Mouse (Mus musculus) liver, embryonic 11.5 days (tissue): ENCODE measurements around the gene Lin37. TPM values are rescaled to one million over a fixed set of nuclear protein-coding genes. Genes with fewer than 3 reads are reported as not detected.
A peak's percentile ranks its signal among the peaks of the same experiment; 100 is the strongest.

ENCODE experiments used
- ATAC-seq: fragments of 200-750 bp; cut with Nextera tagmentation; replicated peaks from 2 replicates; pipeline ENCODE4 v1.8.0; 2017; ENCODE audit warnings: moderate number of reproducible peaks, mild to moderate bottlenecking, moderate TSS enrichment, moderate library complexity; ENCODE audit not compliant: low FRiP score
- DNase-seq: peaks from one replicate; pipeline ENCODE4 v3.0.0-alpha.2; 2017; ENCODE audit warnings: low spot score
- H3K27ac ChIP-seq: fragments of 300-500 bp; sonication (generic); 2 replicates; pipeline ENCODE4 v1.5.1; 2014; ENCODE audit warnings: mild to moderate bottlenecking, low read depth, low read length, control low read depth
- H3K27me3 ChIP-seq: fragments of 300-500 bp; sonication (generic); replicated peaks from 2 replicates; pipeline ENCODE4 v1.6.1; 2014; ENCODE audit warnings: low read length, mixed read lengths; ENCODE audit not compliant: control insufficient read depth, insufficient read depth
- H3K36me3 ChIP-seq: fragments of 300-500 bp; sonication (generic); 2 replicates; pipeline ENCODE4 v1.6.1; 2014; ENCODE audit warnings: mild to moderate bottlenecking, low read length, moderate library complexity, mixed read lengths; ENCODE audit not compliant: control insufficient read depth, insufficient read depth
- H3K4me1 ChIP-seq: fragments of 300-500 bp; sonication (generic); replicated peaks from 2 replicates; pipeline ENCODE4 v1.6.1; 2014; ENCODE audit warnings: low read length, mixed read lengths; ENCODE audit not compliant: control insufficient read depth, insufficient read depth
- H3K4me2 ChIP-seq: fragments of 300-500 bp; sonication (generic); 2 replicates; pipeline ENCODE4 v1.6.1; 2014; ENCODE audit warnings: mild to moderate bottlenecking, control low read depth, moderate library complexity
- H3K4me3 ChIP-seq: fragments of 300-500 bp; sonication (generic); 2 replicates; pipeline ENCODE4 v1.5.1; 2014; ENCODE audit warnings: low read depth, low read length, control low read depth
- H3K9ac ChIP-seq: fragments of 300-500 bp; sonication (generic); 2 replicates; pipeline ENCODE4 v1.6.1; 2014; ENCODE audit warnings: low read depth, low read length, control low read depth
- H3K9me3 ChIP-seq: fragments of 300-500 bp; sonication (generic); 2 replicates; pipeline ENCODE4 v1.6.1; 2016; ENCODE audit warnings: low read length, inconsistent platforms, mixed read lengths; ENCODE audit not compliant: control insufficient read depth
- WGBS: fragments of 180-500 bp; shearing (Covaris S2); extraction: QIAGEN DNeasy Blood & Tissue Kit; methylation state at CpG from one replicate; pipeline ENCODE4 v1.1.7; 2014; 5-methylcytosine and 5-hydroxymethylcytosine counted together
- polyA plus RNA-seq: library from polyadenylated mRNA; unstranded; fragments of >200 nt; fragmentation: Nextera tagmentation; extraction: Ambion mirVana; gene quantifications from 2 replicates; pipeline ENCODE4 v1.2.1, GENCODE M21; 2014

The Lin37 gene
- polyA plus RNA-seq, 1 experiment from 2014 or later: 41.0 TPM

DNA sequence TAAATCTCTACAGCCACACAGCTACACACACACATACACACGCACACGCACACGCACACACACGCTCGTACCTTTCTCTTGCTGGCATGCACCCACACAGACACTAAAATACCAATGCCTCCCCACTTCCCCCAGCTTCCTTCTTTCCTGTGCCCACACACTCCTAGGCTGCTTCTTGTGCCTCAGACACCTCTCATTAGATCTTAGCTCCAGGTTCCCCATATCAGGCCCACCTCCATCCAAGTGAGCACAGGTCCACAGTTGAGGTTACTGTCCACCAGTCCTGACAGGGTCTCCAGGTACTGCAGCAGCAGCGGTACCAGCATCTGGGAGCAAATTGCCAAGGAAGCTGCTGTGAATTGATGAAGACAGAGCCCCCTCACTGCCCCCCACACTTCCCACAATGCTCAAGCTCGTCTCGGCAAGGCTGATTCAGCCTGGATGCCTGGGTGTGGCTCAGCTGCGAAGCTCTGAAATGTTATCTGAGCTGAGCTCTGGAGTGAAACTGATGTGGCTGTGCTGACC lies 28.3 kb downstream of the Lin37 start:
- H3K27me3 ChIP-seq: no peaks in the 10 kb centered on the region
- peaks cover 14% of the 10 kb centered on the region for H3K4me1 ChIP-seq
- peaks cover 14% of the 10 kb centered on the region for H3K36me3 ChIP-seq
- 0 out of 2 replicates have a peak overlapping the region, but pooled peaks have one; percentile 9 for H3K9ac ChIP-seq
- H3K4me3 ChIP-seq: no peak overlapping the region
- 76% methylated on average over 9 of the region's 9 CpGs for WGBS
- no peaks in the 10 kb centered on the region for H3K9me3 ChIP-seq
- no peak overlapping the region for H3K4me2 ChIP-seq
- H3K27ac ChIP-seq: no peak overlapping the region
- DNase-seq: no peak
- ATAC-seq: no peak

- ATAC-seq (no peak), DNase-seq (no peak)
- Histone ChIP-seq H3K4me3 (no peak overlapping the region), H3K4me1 (peaks cover 3% of the 10 kb centered on the region; the same call in 1 of the 2 replicates), H3K9ac (no peak overlapping the region), H3K27ac (no peak overlapping the region), H3K36me3 (peaks cover 17% of the 10 kb centered on the region), H3K9me3 (no peaks in the 10 kb centered on the region), H3K27me3 (no peaks in the 10 kb centered on the region), H3K4me2 (no peak overlapping the region)
- 75% methylated on average over 14 of the region's 14 CpGs for WGBS
These were observed 32.7 kb downstream of the Lin37 start for GRCm38 (mm10) chr7:30526981-30527380.

DNA sequence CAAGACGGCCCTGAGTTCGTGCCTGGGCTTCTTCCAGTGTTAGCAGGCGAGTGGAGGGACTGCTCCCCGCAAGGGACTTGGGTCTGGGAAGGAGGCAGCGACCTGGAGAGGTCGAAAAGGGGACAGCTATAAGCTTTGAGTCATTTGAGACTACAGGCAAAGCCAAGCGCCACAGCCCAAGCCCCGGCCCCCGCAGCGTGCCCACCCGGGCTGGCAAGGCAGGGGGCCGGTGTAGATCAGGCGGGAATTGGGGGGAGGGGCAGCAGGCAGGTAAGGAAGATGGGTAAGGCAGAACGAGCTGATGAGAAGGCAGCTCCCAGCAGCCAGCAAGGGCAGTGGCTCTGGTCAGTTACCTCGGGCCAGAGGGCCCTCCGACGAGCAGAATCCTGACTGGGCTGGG lies 33.2 kb downstream of the Lin37 start:
- Histone ChIP-seq H3K27ac (no peak overlapping the region), H3K4me2 (no peak overlapping the region; the same call in 1 of the 2 replicates), H3K9me3 (no peaks in the 10 kb centered on the region), H3K27me3 (no peaks in the 10 kb centered on the region), H3K9ac (no peak overlapping the region), H3K36me3 (peaks cover 17% of the 10 kb centered on the region), H3K4me1 (peaks cover 3% of the 10 kb centered on the region; the same call in 1 of the 2 replicates), H3K4me3 (no peak overlapping the region)
- 42% methylated on average over 17 of the region's 17 CpGs for WGBS
- ATAC-seq (no peak), DNase-seq (no peak)

DNA sequence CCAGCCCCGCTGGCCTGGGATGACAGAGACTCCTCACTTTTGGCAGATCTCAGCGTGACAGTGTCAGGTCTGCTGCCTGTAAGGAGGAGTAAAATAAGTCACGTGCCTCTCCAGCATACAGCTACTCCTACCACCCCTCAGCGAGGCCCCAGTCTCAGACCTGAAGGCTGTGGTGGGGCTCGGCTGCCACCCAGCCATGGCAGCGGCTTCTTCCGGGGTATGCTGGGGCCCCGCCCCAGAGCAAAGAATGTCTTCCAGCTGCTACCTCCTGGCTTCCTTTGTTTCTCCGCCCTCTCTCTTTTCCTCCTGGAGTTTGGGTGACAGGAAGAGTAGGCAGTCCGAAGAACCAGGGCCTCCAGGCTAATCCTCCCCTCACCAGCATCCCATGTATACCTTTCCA lies 33.7 kb downstream of the Lin37 start:
- Histone ChIP-seq H3K4me3 (no peak overlapping the region), H3K27ac (no peak overlapping the region)

GRCm38 (mm10) chr7:30524487-30524886 lies 35.2 kb downstream of the Lin37 start:
- no peaks in the 10 kb centered on the region for H3K27me3 ChIP-seq
- H3K27ac ChIP-seq: no peak overlapping the region
- no peak overlapping the region for H3K9ac ChIP-seq
- ATAC-seq (no peak), DNase-seq (no peak)
- no peak overlapping the region for H3K4me2 ChIP-seq
- no peaks in the 10 kb centered on the region for H3K9me3 ChIP-seq
- no peak overlapping the region for H3K4me3 ChIP-seq
- H3K4me1 ChIP-seq: peaks cover 3% of the 10 kb centered on the region; the same call in 1 of the 2 replicates
- 80% methylated on average over 6 of the region's 6 CpGs for WGBS
- H3K36me3 ChIP-seq: peaks cover 9% of the 10 kb centered on the region

More for the DNA sequence above, 33.7 kb downstream of the Lin37 start:
- Histone ChIP-seq H3K4me2 (no peak overlapping the region; the same call in 1 of the 2 replicates), H3K36me3 (peaks cover 17% of the 10 kb centered on the region), H3K9me3 (no peaks in the 10 kb centered on the region), H3K27me3 (no peaks in the 10 kb centered on the region), H3K4me1 (peaks cover 3% of the 10 kb centered on the region; the same call in 1 of the 2 replicates), H3K9ac (no peak overlapping the region)
- ATAC-seq (no peak), DNase-seq (no peak)
- 50% methylated on average over 10 of the region's 10 CpGs for WGBS

- H3K4me3 ChIP-seq: no peak overlapping the region
- WGBS: 83% methylated on average over 10 of the region's 10 CpGs
- peaks cover 4% of the 10 kb centered on the region for H3K36me3 ChIP-seq
- no peak overlapping the region for H3K9ac ChIP-seq
- no peak overlapping the region for H3K4me2 ChIP-seq
- no peaks in the 10 kb centered on the region for H3K27me3 ChIP-seq
- peaks cover 3% of the 10 kb centered on the region; the same call in 1 of the 2 replicates for H3K4me1 ChIP-seq
- H3K27ac ChIP-seq: no peak overlapping the region
- DNase-seq: no peak
- ATAC-seq: no peak
- H3K9me3 ChIP-seq: no peaks in the 10 kb centered on the region
These were observed 36.8 kb downstream of the Lin37 start for GRCm38 (mm10) chr7:30522871-30523270.

DNA sequence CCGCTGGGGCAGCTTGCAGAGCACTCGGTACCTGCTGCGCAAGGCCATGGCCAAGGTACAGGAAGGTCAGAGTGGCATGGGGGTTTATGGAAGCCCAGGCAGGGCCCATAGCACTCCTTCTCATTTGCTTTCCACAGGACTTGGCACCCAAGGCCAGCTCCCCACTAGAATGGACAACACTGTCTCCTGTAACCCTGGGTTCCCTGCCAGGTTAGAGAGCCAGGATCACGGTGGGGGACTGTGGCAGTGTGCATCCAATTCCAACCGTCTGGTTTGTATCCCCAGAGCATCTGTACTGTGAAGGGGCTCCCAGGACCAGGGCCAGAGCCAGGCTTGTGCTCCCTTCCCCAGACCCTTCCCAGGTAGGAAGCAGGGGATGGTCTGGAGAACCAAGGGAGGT lies 38.8 kb downstream of the Lin37 start:
- Histone ChIP-seq H3K4me2 (no peak overlapping the region), H3K27ac (no peak overlapping the region), H3K9ac (no peak overlapping the region), H3K4me3 (no peak overlapping the region), H3K36me3 (peaks cover 4% of the 10 kb centered on the region; the same call in 1 of the 2 replicates), H3K9me3 (no peaks in the 10 kb centered on the region), H3K4me1 (no peaks in the 10 kb centered on the region), H3K27me3 (no peaks in the 10 kb centered on the region)
- DNase-seq: no peak
- 78% methylated on average over 5 of the region's 5 CpGs for WGBS
- no peak for ATAC-seq

DNA sequence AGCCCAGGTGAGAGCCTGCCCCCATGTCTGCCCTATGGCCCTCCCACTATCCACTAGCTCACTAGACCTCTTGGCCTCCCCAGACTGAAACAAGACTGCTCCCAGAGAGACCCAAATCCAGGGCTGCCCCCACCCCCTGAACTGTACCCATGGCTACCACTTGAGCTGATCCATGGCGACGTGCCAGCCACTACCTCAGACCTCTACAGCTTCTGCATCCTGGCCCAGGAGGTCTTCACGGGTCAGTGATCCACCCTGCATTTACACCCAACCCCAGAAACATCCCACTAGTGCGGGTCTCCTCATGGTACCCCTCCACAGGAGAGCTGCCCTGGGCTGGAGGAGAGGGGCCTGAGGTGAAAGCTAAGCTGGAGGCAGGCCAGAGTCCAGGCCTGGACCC lies 39.2 kb downstream of the Lin37 start:
- 0 out of 2 replicates have a peak, but pooled peaks cover 3% of the 10 kb centered on the region for H3K27me3 ChIP-seq
- no peak overlapping the region for H3K4me3 ChIP-seq
- no peak overlapping the region for H3K27ac ChIP-seq
- peaks cover 4% of the 10 kb centered on the region; the same call in 1 of the 2 replicates for H3K36me3 ChIP-seq
- WGBS: 75% methylated on average over 4 of the region's 4 CpGs
- DNase-seq (no peak), ATAC-seq (no peak)
- no peak overlapping the region for H3K4me2 ChIP-seq
- H3K9me3 ChIP-seq: no peaks in the 10 kb centered on the region
- H3K4me1 ChIP-seq: no peaks in the 10 kb centered on the region
- H3K9ac ChIP-seq: no peak overlapping the region

DNA sequence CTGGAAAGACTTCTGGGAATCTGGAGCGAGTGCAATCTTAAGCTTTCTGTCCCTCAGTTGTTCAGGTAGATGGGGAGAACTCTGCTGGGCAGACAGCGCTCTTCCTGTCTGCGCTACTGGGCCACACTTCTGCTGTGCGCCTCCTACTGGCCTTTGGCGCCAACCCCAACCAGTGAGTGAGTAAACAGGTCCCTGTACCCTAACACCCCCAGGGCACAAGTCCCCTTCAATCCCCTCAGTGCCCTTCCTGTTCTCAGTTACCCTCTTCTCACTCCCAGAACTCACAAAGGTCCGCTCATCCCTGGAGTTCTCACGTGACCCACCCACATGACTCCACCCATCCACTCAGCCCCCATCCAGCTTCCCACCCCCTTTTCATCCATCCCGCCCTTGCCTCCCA lies 41.3 kb downstream of the Lin37 start:
- no peak overlapping the region for H3K4me2 ChIP-seq
- DNase-seq (no peak), ATAC-seq (no peak)
- H3K27ac ChIP-seq: no peak overlapping the region
- H3K9me3 ChIP-seq: no peaks in the 10 kb centered on the region
- no peaks in the 10 kb centered on the region for H3K36me3 ChIP-seq
- no peak overlapping the region for H3K9ac ChIP-seq
- no peaks in the 10 kb centered on the region for H3K4me1 ChIP-seq
- H3K27me3 ChIP-seq: 0 out of 2 replicates have a peak, but pooled peaks cover 3% of the 10 kb centered on the region
- 37% methylated on average over 8 of the region's 8 CpGs for WGBS
- H3K4me3 ChIP-seq: no peak overlapping the region
